Mouse (Mus musculus) heart, embryonic 13.5 days (tissue): ENCODE results near the gene Tmem135. TPM values are rescaled to one million over a fixed set of nuclear protein-coding genes. Genes with fewer than 3 reads are reported as not detected.
A peak's percentile ranks its signal among the peaks of the same experiment; 100 is the strongest.

Experiments
- ATAC-seq: fragments of 200-750 bp; cut with Nextera tagmentation; 2 replicates; pipeline ENCODE4 v1.8.0; 2017; ENCODE audit warnings: moderate TSS enrichment; ENCODE audit not compliant: insufficient number of reproducible peaks, low FRiP score, low TSS enrichment; ENCODE audit errors: extremely low read depth
- H3K27ac ChIP-seq: fragments of 300-500 bp; sonication (generic); replicated peaks from 2 replicates; pipeline ENCODE4 v1.5.1; 2015; ENCODE audit warnings: moderate library complexity, mild to moderate bottlenecking, inconsistent platforms
- H3K27me3 ChIP-seq: fragments of 300-500 bp; sonication (generic); replicated peaks from 2 replicates; pipeline ENCODE4 v1.6.1; 2015; ENCODE audit warnings: mild to moderate bottlenecking, inconsistent platforms
- H3K36me3 ChIP-seq: fragments of 300-500 bp; sonication (generic); 2 replicates; pipeline ENCODE4 v1.6.1; 2015; ENCODE audit warnings: mild to moderate bottlenecking, inconsistent platforms
- H3K4me1 ChIP-seq: fragments of 300-500 bp; sonication (generic); 2 replicates; pipeline ENCODE4 v1.6.1; 2015; ENCODE audit warnings: inconsistent platforms
- H3K4me2 ChIP-seq: fragments of 300-500 bp; sonication (generic); 2 replicates; pipeline ENCODE4 v1.6.1; 2015; ENCODE audit warnings: inconsistent platforms, mild to moderate bottlenecking, moderate library complexity
- H3K4me3 ChIP-seq: fragments of 300-500 bp; sonication (generic); 2 replicates; pipeline ENCODE4 v1.5.1; 2015; ENCODE audit warnings: moderate library complexity, mild to moderate bottlenecking, inconsistent platforms
- H3K9ac ChIP-seq: fragments of 300-500 bp; sonication (generic); 2 replicates; pipeline ENCODE4 v1.6.1; 2015; ENCODE audit warnings: inconsistent platforms, mild to moderate bottlenecking, moderate library complexity
- H3K9me3 ChIP-seq: fragments of 300-500 bp; sonication (generic); 2 replicates; pipeline ENCODE4 v1.6.1; 2016; ENCODE audit warnings: inconsistent platforms
- WGBS: fragments of 180-500 bp; shearing (Covaris S2); methylation state at CpG from one replicate; pipeline ENCODE4 v1.1.7; 2015; ENCODE audit warnings: mixed read lengths; 5-methylcytosine and 5-hydroxymethylcytosine counted together
- polyA plus RNA-seq: library from polyadenylated mRNA; unstranded; fragments of >200 nt; fragmentation: Nextera tagmentation; extraction: Ambion mirVana; gene quantifications from 2 replicates; pipeline ENCODE4 v1.2.1, GENCODE M21; 2015

Tmem135 gene
- polyA plus RNA-seq, 1 experiment from 2014 or later: 21.7 TPM

DNA sequence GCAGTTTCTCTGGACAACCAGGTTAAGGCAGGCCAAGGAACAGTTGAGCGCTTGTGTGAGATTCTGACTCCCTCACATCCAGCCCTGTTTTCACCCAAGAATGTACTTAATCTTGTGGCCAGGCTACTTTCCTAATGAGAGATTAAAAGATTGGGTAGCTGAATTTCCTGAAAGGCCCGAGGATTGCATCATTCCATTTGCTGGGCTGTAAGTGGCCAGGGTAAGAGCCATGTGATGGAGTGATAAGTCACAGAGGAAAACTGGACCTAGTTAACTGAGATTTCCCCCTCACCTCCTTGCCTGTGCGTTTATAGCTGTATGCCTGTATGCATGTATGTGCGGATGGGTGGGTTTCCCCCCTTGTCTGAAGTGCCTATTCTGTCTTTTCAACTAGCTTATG lies 12.0 kb upstream of the Tmem135 start:
- H3K36me3 ChIP-seq: peaks cover 7% of the 10 kb centered on the region
- H3K9ac ChIP-seq: no peak overlapping the region
- no peak overlapping the region for H3K27ac ChIP-seq
- 63% methylated on average over 4 of the region's 4 CpGs for WGBS
- no peak overlapping the region for H3K4me2 ChIP-seq
- H3K27me3 ChIP-seq: no peaks in the 10 kb centered on the region
- no peak for ATAC-seq
- no peak overlapping the region for H3K4me3 ChIP-seq
- H3K4me1 ChIP-seq: peaks cover 34% of the 10 kb centered on the region
- H3K9me3 ChIP-seq: no peaks in the 10 kb centered on the region

- Histone ChIP-seq H3K36me3 (peaks cover 41% of the 10 kb centered on the region), H3K9ac (no peak overlapping the region), H3K27me3 (no peaks in the 10 kb centered on the region), H3K4me2 (no peak overlapping the region), H3K4me3 (no peak overlapping the region), H3K4me1 (peaks cover 42% of the 10 kb centered on the region), H3K9me3 (no peaks in the 10 kb centered on the region), H3K27ac (no peak overlapping the region)
- 63% methylated on average over 7 of the region's 7 CpGs for WGBS
- ATAC-seq: no peak
Observed at GRCm38 (mm10) chr7:89412094-89412493, 8.1 kb upstream of the Tmem135 start.

DNA sequence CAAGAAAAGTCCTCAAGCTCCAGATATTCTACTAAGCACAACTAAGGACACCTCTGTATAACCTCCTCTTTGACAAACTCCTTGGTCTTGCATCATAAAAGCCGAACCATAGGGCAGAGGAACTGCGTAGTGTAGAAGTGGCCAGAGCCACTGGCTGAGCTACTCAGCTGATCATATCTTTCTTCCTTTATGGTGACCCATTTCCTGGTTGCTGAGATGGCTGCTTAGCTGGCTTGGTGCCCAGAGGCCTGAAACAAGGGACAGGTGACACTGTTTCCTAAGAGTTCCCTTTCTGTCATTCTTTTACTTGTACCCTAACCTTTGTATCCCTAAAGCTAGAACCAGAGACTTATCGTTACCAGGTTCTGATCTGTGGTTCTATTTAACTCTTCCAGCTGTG lies 7.3 kb upstream of the Tmem135 start:
- peaks cover 45% of the 10 kb centered on the region for H3K36me3 ChIP-seq
- H3K4me3 ChIP-seq: no peak overlapping the region

GRCm38 (mm10) chr7:89410294-89410693 lies 6.3 kb upstream of the Tmem135 start:
- ATAC-seq: no peak; the same call in 1 of the 2 replicates
- H3K4me3 ChIP-seq: no peak overlapping the region
- peaks cover 45% of the 10 kb centered on the region for H3K36me3 ChIP-seq
- no peak overlapping the region for H3K4me2 ChIP-seq
- H3K4me1 ChIP-seq: peaks cover 47% of the 10 kb centered on the region
- H3K9ac ChIP-seq: no peak overlapping the region
- H3K27ac ChIP-seq: no peak overlapping the region
- H3K27me3 ChIP-seq: no peaks in the 10 kb centered on the region
- WGBS: 65% methylated on average over 4 of the region's 4 CpGs
- H3K9me3 ChIP-seq: no peaks in the 10 kb centered on the region

More for the DNA sequence above, 7.3 kb upstream of the Tmem135 start:
- no peak overlapping the region for H3K4me2 ChIP-seq
- WGBS: 68% methylated on average over 3 of the region's 3 CpGs
- no peaks in the 10 kb centered on the region for H3K9me3 ChIP-seq
- 0 out of 2 replicates have a peak overlapping the region, but pooled peaks have one; percentile 17 for H3K27ac ChIP-seq
- no peaks in the 10 kb centered on the region for H3K27me3 ChIP-seq
- ATAC-seq: no peak
- peaks cover 44% of the 10 kb centered on the region for H3K4me1 ChIP-seq
- H3K9ac ChIP-seq: no peak overlapping the region

DNA sequence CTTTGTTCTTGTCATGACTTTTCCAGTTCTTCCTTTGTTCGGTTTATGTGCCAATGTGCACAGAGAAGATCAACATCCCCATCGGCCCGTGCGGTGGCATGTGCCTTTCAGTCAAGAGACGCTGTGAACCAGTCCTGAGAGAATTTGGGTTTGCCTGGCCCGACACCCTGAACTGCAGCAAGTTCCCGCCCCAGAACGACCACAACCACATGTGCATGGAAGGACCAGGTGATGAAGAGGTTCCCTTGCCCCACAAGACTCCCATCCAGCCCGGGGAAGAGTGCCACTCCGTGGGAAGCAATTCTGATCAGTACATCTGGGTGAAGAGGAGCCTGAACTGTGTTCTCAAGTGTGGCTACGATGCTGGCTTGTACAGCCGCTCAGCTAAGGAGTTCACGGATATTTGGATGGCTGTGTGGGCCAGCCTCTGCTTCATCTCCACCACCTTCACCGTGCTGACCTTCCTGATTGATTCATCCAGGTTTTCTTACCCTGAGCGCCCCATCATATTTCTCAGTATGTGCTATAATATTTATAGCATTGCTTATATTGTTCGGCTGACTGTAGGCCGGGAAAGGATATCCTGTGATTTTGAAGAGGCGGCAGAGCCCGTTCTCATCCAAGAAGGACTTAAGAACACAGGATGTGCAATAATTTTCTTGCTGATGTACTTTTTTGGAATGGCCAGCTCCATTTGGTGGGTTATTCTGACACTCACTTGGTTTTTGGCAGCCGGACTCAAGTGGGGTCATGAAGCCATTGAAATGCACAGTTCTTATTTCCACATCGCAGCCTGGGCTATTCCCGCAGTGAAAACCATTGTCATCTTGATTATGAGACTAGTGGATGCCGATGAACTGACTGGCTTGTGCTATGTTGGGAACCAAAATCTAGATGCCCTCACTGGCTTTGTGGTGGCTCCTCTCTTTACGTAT lies 3.3 kb upstream of the Tmem135 start:
- Histone ChIP-seq H3K27me3 (no peaks in the 10 kb centered on the region), H3K27ac (0 out of 2 replicates have a peak overlapping the region, but pooled peaks have one; percentile 28), H3K4me2 (peak overlapping the region; percentile 93), H3K4me3 (peak overlapping the region; percentile 88), H3K36me3 (peaks cover 40% of the 10 kb centered on the region), H3K9me3 (no peaks in the 10 kb centered on the region), H3K9ac (0 out of 2 replicates have a peak overlapping the region, but pooled peaks have one; percentile 24), H3K4me1 (peaks cover 55% of the 10 kb centered on the region)
- 80% methylated on average over 24 of the region's 24 CpGs for WGBS
- ATAC-seq: no peak

GRCm38 (mm10) chr7:89406011-89406410 lies 2.0 kb upstream of the Tmem135 start:
- Histone ChIP-seq H3K9ac (peak overlapping the region; percentile 75), H3K36me3 (peaks cover 38% of the 10 kb centered on the region), H3K4me2 (peak overlapping the region; percentile 93), H3K4me3 (peak overlapping the region; percentile 88), H3K9me3 (no peaks in the 10 kb centered on the region), H3K4me1 (peaks cover 55% of the 10 kb centered on the region), H3K27me3 (no peaks in the 10 kb centered on the region), H3K27ac (no peak overlapping the region)
- no peak for ATAC-seq
- WGBS: 30% methylated on average over 1 of the region's 1 CpGs

DNA sequence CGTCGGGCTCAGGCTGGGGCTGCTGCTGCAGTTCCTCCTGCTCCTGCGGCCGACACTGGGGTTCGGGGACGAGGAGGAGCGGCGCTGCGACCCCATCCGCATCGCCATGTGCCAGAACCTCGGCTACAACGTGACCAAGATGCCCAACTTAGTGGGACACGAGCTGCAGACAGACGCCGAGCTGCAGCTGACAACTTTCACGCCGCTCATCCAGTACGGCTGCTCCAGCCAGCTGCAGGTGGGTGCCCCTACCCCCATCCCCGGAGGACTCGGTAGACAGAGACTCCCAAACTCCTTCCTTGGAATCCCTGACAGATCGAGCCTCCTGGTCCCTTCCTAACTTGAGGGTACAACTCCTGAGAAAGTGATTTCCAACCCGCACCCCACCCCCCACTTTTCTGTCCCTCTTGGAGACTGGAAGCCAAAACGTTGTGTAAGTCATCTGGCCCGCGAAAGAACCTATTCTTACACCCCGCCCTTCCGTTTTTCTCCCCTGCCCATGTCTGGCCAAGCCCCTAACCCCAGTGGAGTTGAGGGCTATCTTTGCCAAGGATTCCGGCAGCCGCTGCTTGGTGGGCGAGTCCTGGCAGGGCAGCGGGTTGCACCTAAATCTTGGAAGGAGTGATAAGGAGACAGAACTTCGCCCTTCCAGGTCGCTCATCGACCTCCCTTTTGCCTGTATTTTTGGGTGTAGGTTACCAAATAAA lies 865 bp upstream of the Tmem135 start:
- Histone ChIP-seq H3K27me3 (no peaks in the 10 kb centered on the region), H3K4me3 (peak overlapping the region; percentile 88), H3K4me2 (peak overlapping the region; percentile 93), H3K9me3 (no peaks in the 10 kb centered on the region), H3K9ac (peak overlapping the region; percentile 96), H3K36me3 (peaks cover 29% of the 10 kb centered on the region), H3K4me1 (peaks cover 45% of the 10 kb centered on the region), H3K27ac (peak overlapping the region; percentile 96)
- no peak for ATAC-seq
- WGBS: under 1% methylated on average over 35 of the region's 35 CpGs

- Histone ChIP-seq H3K4me2 (peak overlapping the region; percentile 93), H3K27me3 (no peaks in the 10 kb centered on the region), H3K36me3 (peaks cover 15% of the 10 kb centered on the region), H3K4me3 (peak overlapping the region; percentile 88), H3K27ac (peak overlapping the region; percentile 96), H3K9me3 (no peaks in the 10 kb centered on the region), H3K4me1 (peaks cover 36% of the 10 kb centered on the region), H3K9ac (peak overlapping the region; percentile 86)
- ATAC-seq: peak; percentile 72; the same call in 1 of the 2 replicates
- 3% methylated on average over 52 of the region's 52 CpGs for WGBS
Observed at GRCm38 (mm10) chr7:89403053-89403972, 709 bp downstream of the Tmem135 start.

DNA sequence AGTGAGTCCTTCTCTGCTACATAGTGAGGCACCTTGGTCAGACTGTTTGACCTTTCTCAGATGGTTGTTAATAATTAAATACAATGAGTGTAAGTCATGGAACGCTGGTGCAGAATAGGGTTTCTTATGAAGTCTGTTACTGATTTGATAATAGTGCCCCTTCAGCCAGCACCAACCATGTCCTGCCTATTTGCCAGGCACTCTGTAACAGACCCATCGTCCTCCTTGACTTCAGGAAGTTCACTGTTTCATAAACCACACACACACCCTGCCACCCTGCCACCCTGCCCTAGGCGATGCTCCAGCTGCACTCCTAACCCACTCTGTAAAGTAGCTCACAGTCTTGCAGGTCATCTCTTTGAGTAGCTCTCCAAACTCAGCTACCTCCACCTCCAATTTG lies 2.1 kb downstream of the Tmem135 start:
- Histone ChIP-seq H3K4me1 (peaks cover 33% of the 10 kb centered on the region), H3K9ac (no peak overlapping the region), H3K4me3 (no peak overlapping the region), H3K36me3 (peaks cover 2% of the 10 kb centered on the region; the same call in 1 of the 2 replicates), H3K4me2 (no peak overlapping the region), H3K27me3 (no peaks in the 10 kb centered on the region), H3K9me3 (no peaks in the 10 kb centered on the region), H3K27ac (no peak overlapping the region)
- ATAC-seq: no peak
- 76% methylated on average over 3 of the region's 3 CpGs for WGBS

DNA sequence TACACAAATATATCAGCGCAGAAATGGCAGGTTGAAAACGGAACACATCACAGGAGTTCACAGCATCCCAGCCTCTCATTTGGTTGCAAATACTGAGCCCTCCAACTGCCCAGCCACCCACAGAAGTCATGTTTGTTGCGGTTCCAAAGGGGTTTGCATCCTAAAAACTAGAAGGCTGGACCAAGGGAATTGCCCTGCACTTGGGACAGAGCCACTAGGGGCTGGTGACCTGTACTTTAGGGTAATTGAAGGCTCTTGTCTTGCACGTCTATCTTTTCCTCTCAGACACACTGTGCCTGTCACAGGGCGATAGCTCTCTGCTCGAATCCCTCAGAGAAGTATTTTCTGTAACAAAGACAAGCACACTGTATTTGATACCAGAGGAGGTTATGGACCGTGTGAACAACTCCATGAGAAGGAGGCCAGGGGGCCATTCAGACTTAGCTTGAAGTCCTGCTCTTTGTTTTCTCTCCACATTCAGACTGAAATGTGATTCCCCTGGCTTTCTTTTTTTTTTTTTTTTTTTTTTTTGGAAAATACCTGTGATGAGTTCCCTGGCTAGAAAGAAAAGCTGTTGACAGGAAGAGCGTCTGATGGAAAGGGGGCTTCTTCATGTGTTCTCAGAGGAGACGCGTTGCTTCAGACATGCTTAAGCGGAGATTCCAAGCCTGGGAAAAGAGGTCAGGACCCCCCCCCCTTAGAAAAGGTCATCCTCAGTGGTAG lies 2.7 kb downstream of the Tmem135 start:
- no peak overlapping the region for H3K4me3 ChIP-seq
- no peak overlapping the region for H3K4me2 ChIP-seq
- H3K9me3 ChIP-seq: no peaks in the 10 kb centered on the region
- H3K27me3 ChIP-seq: no peaks in the 10 kb centered on the region
- H3K36me3 ChIP-seq: no peaks in the 10 kb centered on the region
- H3K4me1 ChIP-seq: peaks cover 30% of the 10 kb centered on the region
- no peak overlapping the region for H3K27ac ChIP-seq
- ATAC-seq: no peak
- WGBS: 56% methylated on average over 11 of the region's 11 CpGs
- H3K9ac ChIP-seq: no peak overlapping the region
